Mouse (Mus musculus) neural tube, embryonic 15.5 days (tissue): ENCODE data around the gene Fchsd2. TPM values are rescaled to one million over a fixed set of nuclear protein-coding genes. Genes with fewer than 3 reads are reported as not detected.

Experiments
- ATAC-seq: fragments of 200-750 bp; cut with Nextera tagmentation; 2 replicates; pipeline ENCODE4 v1.8.0; 2017; ENCODE audit warnings: mild to moderate bottlenecking, moderate TSS enrichment, moderate library complexity; ENCODE audit not compliant: low FRiP score
- H3K27ac ChIP-seq: fragments of 300-500 bp; sonication (generic); replicated peaks from 2 replicates; pipeline ENCODE4 v1.5.1; 2015; ENCODE audit warnings: mild to moderate bottlenecking, inconsistent platforms
- H3K27me3 ChIP-seq: fragments of 300-500 bp; sonication (generic); replicated peaks from 2 replicates; pipeline ENCODE4 v1.6.1; 2015; ENCODE audit warnings: inconsistent platforms
- H3K36me3 ChIP-seq: fragments of 300-500 bp; sonication (generic); 2 replicates; pipeline ENCODE4 v1.6.1; 2015; ENCODE audit warnings: inconsistent platforms
- H3K4me1 ChIP-seq: fragments of 300-500 bp; sonication (generic); 2 replicates; pipeline ENCODE4 v1.6.1; 2015; ENCODE audit warnings: inconsistent platforms
- H3K4me2 ChIP-seq: fragments of 300-500 bp; sonication (generic); 2 replicates; pipeline ENCODE4 v1.6.1; 2015; ENCODE audit warnings: inconsistent platforms, mild to moderate bottlenecking, moderate library complexity
- H3K4me3 ChIP-seq: fragments of 300-500 bp; sonication (generic); replicated peaks from 2 replicates; pipeline ENCODE4 v1.5.1; 2015; ENCODE audit warnings: mild to moderate bottlenecking, inconsistent platforms
- H3K9ac ChIP-seq: fragments of 300-500 bp; sonication (generic); replicated peaks from 2 replicates; pipeline ENCODE4 v1.6.1; 2015; ENCODE audit warnings: mild to moderate bottlenecking, inconsistent platforms
- H3K9me3 ChIP-seq: fragments of 300-500 bp; sonication (generic); replicated peaks from 2 replicates; pipeline ENCODE4 v1.6.1; 2016; ENCODE audit warnings: inconsistent platforms
- WGBS: fragments of 180-500 bp; shearing (Covaris S2); methylation state at CpG from one replicate; pipeline ENCODE4 v1.1.7; 2015; ENCODE audit warnings: mixed read lengths; 5-methylcytosine and 5-hydroxymethylcytosine counted together
- polyA plus RNA-seq: library from polyadenylated mRNA; unstranded; fragments of >200 nt; fragmentation: Nextera tagmentation; extraction: Ambion mirVana; gene quantifications from 2 replicates; pipeline ENCODE4 v1.2.1, GENCODE M21; 2015

The Fchsd2 gene
- polyA plus RNA-seq, 1 experiment from 2014 or later: 39.4 TPM

- H3K36me3 ChIP-seq: no peaks in the 10 kb centered on the region
- no peak overlapping the region for H3K4me2 ChIP-seq
- no peaks in the 10 kb centered on the region for H3K27me3 ChIP-seq
- H3K4me1 ChIP-seq: no peaks in the 10 kb centered on the region
- no peak overlapping the region for H3K9ac ChIP-seq
- no peaks in the 10 kb centered on the region for H3K9me3 ChIP-seq
- ATAC-seq: no peak
- H3K27ac ChIP-seq: no peak overlapping the region
- WGBS: 61% methylated on average over 9 of the region's 9 CpGs
- H3K4me3 ChIP-seq: no peak overlapping the region
Measured at GRCm38 (mm10) chr7:101083562-101084166, 9.0 kb upstream of the Fchsd2 start.

GRCm38 (mm10) chr7:101084816-101085456 lies 7.7 kb upstream of the Fchsd2 start:
- no peaks in the 10 kb centered on the region for H3K9me3 ChIP-seq
- H3K27ac ChIP-seq: no peak overlapping the region
- H3K4me1 ChIP-seq: no peaks in the 10 kb centered on the region
- no peaks in the 10 kb centered on the region for H3K27me3 ChIP-seq
- H3K4me3 ChIP-seq: no peak overlapping the region
- H3K36me3 ChIP-seq: no peaks in the 10 kb centered on the region
- WGBS: 84% methylated on average over 4 of the region's 4 CpGs
- H3K9ac ChIP-seq: no peak overlapping the region
- H3K4me2 ChIP-seq: no peak overlapping the region
- ATAC-seq: no peak

GRCm38 (mm10) chr7:101085779-101086178 lies 6.9 kb upstream of the Fchsd2 start:
- H3K4me3 ChIP-seq: no peak overlapping the region
- no peak overlapping the region for H3K9ac ChIP-seq
- no peak for ATAC-seq
- no peak overlapping the region for H3K4me2 ChIP-seq
- H3K27me3 ChIP-seq: no peaks in the 10 kb centered on the region
- H3K4me1 ChIP-seq: no peaks in the 10 kb centered on the region
- H3K36me3 ChIP-seq: no peaks in the 10 kb centered on the region
- no peaks in the 10 kb centered on the region for H3K9me3 ChIP-seq
- H3K27ac ChIP-seq: no peak overlapping the region
- WGBS: 70% methylated on average over 4 of the region's 4 CpGs

- Histone ChIP-seq H3K9me3 (no peaks in the 10 kb centered on the region), H3K27me3 (no peaks in the 10 kb centered on the region), H3K4me1 (no peaks in the 10 kb centered on the region), H3K4me2 (no peak overlapping the region), H3K27ac (no peak overlapping the region), H3K36me3 (no peaks in the 10 kb centered on the region), H3K9ac (no peak overlapping the region), H3K4me3 (no peak overlapping the region)
- no peak for ATAC-seq
- 82% methylated on average over 4 of the region's 4 CpGs for WGBS
Measured at GRCm38 (mm10) chr7:101088687-101089086, 4.0 kb upstream of the Fchsd2 start.

- Histone ChIP-seq H3K4me1 (no peaks in the 10 kb centered on the region), H3K27me3 (no peaks in the 10 kb centered on the region), H3K4me2 (no peak overlapping the region), H3K27ac (no peak overlapping the region), H3K9ac (no peak overlapping the region), H3K4me3 (no peak overlapping the region), H3K36me3 (no peaks in the 10 kb centered on the region), H3K9me3 (no peaks in the 10 kb centered on the region)
- no peak for ATAC-seq
- WGBS: 79% methylated on average over 3 of the region's 3 CpGs
Measured at GRCm38 (mm10) chr7:101089242-101089641, 3.4 kb upstream of the Fchsd2 start.

GRCm38 (mm10) chr7:101093231-101093630 lies 568 bp downstream of the Fchsd2 start:
- Histone ChIP-seq H3K36me3 (no peaks in the 10 kb centered on the region), H3K27me3 (no peaks in the 10 kb centered on the region), H3K4me2 (no peak overlapping the region), H3K9me3 (no peaks in the 10 kb centered on the region), H3K4me1 (no peaks in the 10 kb centered on the region), H3K9ac (no peak overlapping the region), H3K4me3 (no peak overlapping the region), H3K27ac (no peak overlapping the region)
- 71% methylated on average over 3 of the region's 3 CpGs for WGBS
- no peak for ATAC-seq

- H3K4me2 ChIP-seq: no peak overlapping the region
- no peaks in the 10 kb centered on the region for H3K27me3 ChIP-seq
- H3K4me1 ChIP-seq: no peaks in the 10 kb centered on the region
- ATAC-seq: no peak
- no peaks in the 10 kb centered on the region for H3K9me3 ChIP-seq
- no peak overlapping the region for H3K4me3 ChIP-seq
- WGBS: 56% methylated on average over 1 of the region's 1 CpGs
- no peak overlapping the region for H3K27ac ChIP-seq
- no peaks in the 10 kb centered on the region for H3K36me3 ChIP-seq
- no peak overlapping the region for H3K9ac ChIP-seq
Measured at GRCm38 (mm10) chr7:101094746-101095145, 2.1 kb downstream of the Fchsd2 start.

GRCm38 (mm10) chr7:101095560-101095959 lies 2.9 kb downstream of the Fchsd2 start:
- Histone ChIP-seq H3K9me3 (no peaks in the 10 kb centered on the region), H3K4me1 (no peaks in the 10 kb centered on the region), H3K4me3 (no peak overlapping the region), H3K9ac (no peak overlapping the region), H3K36me3 (no peaks in the 10 kb centered on the region), H3K27me3 (no peaks in the 10 kb centered on the region), H3K27ac (no peak overlapping the region), H3K4me2 (no peak overlapping the region)
- no peak for ATAC-seq
- 86% methylated on average over 5 of the region's 5 CpGs for WGBS

GRCm38 (mm10) chr7:101096576-101096975 lies 3.9 kb downstream of the Fchsd2 start:
- Histone ChIP-seq H3K4me3 (no peak overlapping the region), H3K9me3 (no peaks in the 10 kb centered on the region), H3K4me2 (no peak overlapping the region), H3K4me1 (peaks cover 7% of the 10 kb centered on the region), H3K27me3 (no peaks in the 10 kb centered on the region), H3K27ac (no peak overlapping the region), H3K9ac (no peak overlapping the region), H3K36me3 (no peaks in the 10 kb centered on the region)
- ATAC-seq: no peak
- 83% methylated on average over 2 of the region's 2 CpGs for WGBS

- WGBS: 53% methylated on average over 3 of the region's 3 CpGs
Measured at GRCm38 (mm10) chr7:101097084-101097483, 4.4 kb downstream of the Fchsd2 start.

GRCm38 (mm10) chr7:101099981-101100380 lies 7.3 kb downstream of the Fchsd2 start:
- Histone ChIP-seq H3K9me3 (no peaks in the 10 kb centered on the region), H3K27me3 (no peaks in the 10 kb centered on the region), H3K9ac (no peak overlapping the region), H3K27ac (no peak overlapping the region), H3K36me3 (no peaks in the 10 kb centered on the region), H3K4me3 (no peak overlapping the region), H3K4me2 (no peak overlapping the region), H3K4me1 (peaks cover 10% of the 10 kb centered on the region)
- 78% methylated on average over 3 of the region's 3 CpGs for WGBS
- ATAC-seq: no peak

More at GRCm38 (mm10) chr7:101097084-101097483, 4.4 kb downstream of the Fchsd2 start:
- Histone ChIP-seq H3K4me1 (peaks cover 10% of the 10 kb centered on the region), H3K27ac (no peak overlapping the region), H3K27me3 (no peaks in the 10 kb centered on the region), H3K36me3 (no peaks in the 10 kb centered on the region), H3K4me2 (no peak overlapping the region), H3K4me3 (no peak overlapping the region), H3K9me3 (no peaks in the 10 kb centered on the region), H3K9ac (no peak overlapping the region)
- no peak for ATAC-seq

- peak; percentile 12; the same call in 1 of the 2 replicates for ATAC-seq
- 0 out of 2 replicates have a peak overlapping the region, but pooled peaks have one; percentile 5 for H3K9ac ChIP-seq
Measured at GRCm38 (mm10) chr7:101101156-101101691, 8.6 kb downstream of the Fchsd2 start.

More at GRCm38 (mm10) chr7:101101156-101101691, 8.6 kb downstream of the Fchsd2 start:
- no peak overlapping the region for H3K4me3 ChIP-seq
- peaks cover 10% of the 10 kb centered on the region for H3K4me1 ChIP-seq
- H3K27ac ChIP-seq: peak overlapping the region; percentile 64
- H3K4me2 ChIP-seq: peak overlapping the region; percentile 20; the same call in 1 of the 2 replicates
- no peaks in the 10 kb centered on the region for H3K27me3 ChIP-seq
- WGBS: 47% methylated on average over 10 of the region's 10 CpGs
- no peaks in the 10 kb centered on the region for H3K36me3 ChIP-seq
- no peaks in the 10 kb centered on the region for H3K9me3 ChIP-seq
